Comparison of ENCODE assay signal across 14 mouse cellular contexts in genomic region chr19:24671571-24671970, GRCm38 (mm10). TPM values are rescaled to one million over a fixed set of nuclear protein-coding genes. Genes with fewer than 3 reads are reported as not detected.
DNase-seq lines count a peak whose midpoint lies in the region; ATAC-seq and TF ChIP-seq lines count a peak whose summit lies in the region.
"Had no signal": no experiment of that assay in that cellular context is flagged by ENCODE, and none has a peak within 500 bp of the region (broad histone marks: within the 10 kb centered on the region; RNA-seq: fewer than 3 reads in every experiment).

No protein-coding gene starts in this region.

- in situ Hi-C loops in CH12.LX (cut with MboI; ENCODE audit: low pct_ligation_motif_present, low pct_unique_long_range_greater_than_20kb, low sequenced_read_pairs): no loop called here

- dilution Hi-C loops in CH12.LX (cut with MboI; ENCODE audit: extremely low pct_ligation_motif_present, extremely low pct_unique_long_range_greater_than_20kb, low sequenced_read_pairs): no loop called here

- no peak for TF ChIP-seq EP300 in CH12.LX (IDR thresholded peaks at IDR 0.05; ENCODE audit: low read length)

- H3K27me3 ChIP-seq in heart, embryonic 16.5 days (ENCODE audit: control insufficient read depth, insufficient read depth, low read length): no peaks in the 10 kb centered on the region
- no peaks in the 10 kb centered on the region for H3K27me3 ChIP-seq in CH12.LX (replicated peaks)
- no peaks in the 10 kb centered on the region for H3K27me3 ChIP-seq in lung, embryonic 15.5 days
- H3K27me3 ChIP-seq in thymus, adult 2 months (ENCODE audit: control insufficient read depth, insufficient read depth, low read length): no peaks in the 10 kb centered on the region
- H3K27me3 ChIP-seq: neural tube, embryonic 12.5 days had no signal

- WGBS in heart, embryonic 16.5 days: 48% methylated on average over 3 of the region's 3 CpGs
- 36% methylated on average over 3 of the region's 3 CpGs for WGBS in lung, embryonic 15.5 days
- 27% methylated on average over 3 of the region's 3 CpGs for WGBS in thymus, adult 2 months

- no peak for TF ChIP-seq CTCF in CH12.LX (conservative IDR thresholded peaks at IDR 0.05 in 1 of 2, IDR thresholded peaks at IDR 0.05 in 1 of 2; ENCODE audit: low read depth in 2 of 2, low read length in 2 of 2)
- no peak for TF ChIP-seq CTCF in thymus, adult 2 months (IDR thresholded peaks at IDR 0.05; ENCODE audit: borderline replicate concordance, control insufficient read depth, extremely low read depth, insufficient read depth, low read length, poor library complexity)

- no peak for ATAC-seq in heart, embryonic 16.5 days (replicated peaks; ENCODE audit: extremely low read depth, insufficient read depth, low FRiP score)
- no peak for ATAC-seq in lung, embryonic 15.5 days (ENCODE audit: borderline replicate concordance, extremely low read depth, low FRiP score, low TSS enrichment)

- H3K4me3 ChIP-seq in heart, embryonic 16.5 days (ENCODE audit: low read length): no peak overlapping the region
- H3K4me3 ChIP-seq in CH12.LX (replicated peaks in 1 of 3; ENCODE audit: low read depth in 2 of 3, low read length in 2 of 3, poor library complexity in 1 of 3): no peak overlapping the region
- H3K4me3 ChIP-seq in lung, embryonic 15.5 days: no peak overlapping the region
- no peak overlapping the region for H3K4me3 ChIP-seq in thymus, adult 2 months (ENCODE audit: control insufficient read depth, insufficient read depth, low read length)
- H3K4me3 ChIP-seq: neural tube, embryonic 12.5 days had no signal

- H3K36me3 ChIP-seq in heart, embryonic 16.5 days (ENCODE audit: control insufficient read depth, insufficient read depth): no peaks in the 10 kb centered on the region
- no peaks in the 10 kb centered on the region for H3K36me3 ChIP-seq in CH12.LX (replicated peaks in 1 of 2; ENCODE audit: control insufficient read depth in 1 of 2, insufficient read depth in 1 of 2, low read length in 1 of 2)
- H3K36me3 ChIP-seq in lung, embryonic 15.5 days: no peaks in the 10 kb centered on the region
- H3K36me3 ChIP-seq in thymus, adult 2 months (ENCODE audit: control insufficient read depth, insufficient read depth, low read length): no peaks in the 10 kb centered on the region
- H3K36me3 ChIP-seq: neural tube, embryonic 12.5 days had no signal

- no peak overlapping the region for H3K4me2 ChIP-seq in heart, embryonic 16.5 days (ENCODE audit: low read depth, low read length)
- H3K4me2 ChIP-seq in CH12.LX (ENCODE audit: insufficient read depth, low read depth, poor library complexity, severe bottlenecking): no peak overlapping the region
- no peak overlapping the region for H3K4me2 ChIP-seq in lung, embryonic 15.5 days
- H3K4me2 ChIP-seq: neural tube, embryonic 12.5 days had no signal

- peak overlapping the region; percentile 2; the same call in 1 of the 2 replicates for H3K27ac ChIP-seq in heart, embryonic 16.5 days (ENCODE audit: low read length)
- H3K27ac ChIP-seq in CH12.LX (ENCODE audit: insufficient read depth, low read depth): no peak overlapping the region
- H3K27ac ChIP-seq in lung, embryonic 15.5 days: peak overlapping the region; percentile 69
- H3K27ac ChIP-seq in thymus, adult 2 months (ENCODE audit: control insufficient read depth, insufficient read depth, low read length): no peak overlapping the region
- H3K27ac ChIP-seq: macrophage; neural tube, embryonic 12.5 days had no signal

- no peak for TF ChIP-seq POLR2A in CH12.LX (IDR thresholded peaks at IDR 0.05; ENCODE audit: low read depth, low read length)
- no peak for TF ChIP-seq POLR2A in thymus, adult 2 months (IDR thresholded peaks at IDR 0.05; ENCODE audit: control insufficient read depth, extremely low read depth, insufficient read depth, low read length, poor library complexity)

- H3K9ac ChIP-seq in heart, embryonic 16.5 days (ENCODE audit: low read length): no peak overlapping the region
- H3K9ac ChIP-seq in CH12.LX (ENCODE audit: insufficient read depth, low read depth): no peak overlapping the region
- no peak overlapping the region for H3K9ac ChIP-seq in lung, embryonic 15.5 days
- H3K9ac ChIP-seq: neural tube, embryonic 12.5 days had no signal

- no peak for DNase-seq in heart, postnatal 4 days
- peak; percentile 38 for DNase-seq in CH12.LX (ENCODE audit: extremely low read depth)
- peak; percentile 3 for DNase-seq in induced T-regulatory cell, adult 2 months (ENCODE audit: low read depth)
- DNase-seq in right cerebral cortex, postnatal 25 days: no peak
- DNase-seq in thymus, adult 2 months: no peak
- no peak for DNase-seq in frontal cortex, postnatal 36 days (ENCODE audit: low spot score in 2 of 2)
- DNase-seq: adrenal gland, adult 8-10 months; cerebellum, postnatal 14 days; heart, adult 18-20 months; thymus, adult 18-20 months had no signal

- no peaks in the 10 kb centered on the region for H3K9me3 ChIP-seq in heart, embryonic 16.5 days (replicated peaks; ENCODE audit: control insufficient read depth, low read length)
- no peaks in the 10 kb centered on the region for H3K9me3 ChIP-seq in CH12.LX (replicated peaks; ENCODE audit: low read length)
- no peaks in the 10 kb centered on the region for H3K9me3 ChIP-seq in lung, embryonic 15.5 days
- H3K9me3 ChIP-seq: neural tube, embryonic 12.5 days had no signal

- no peaks in the 10 kb centered on the region for H3K79me2 ChIP-seq in CH12.LX (replicated peaks; ENCODE audit: control insufficient read depth, extremely low read depth, insufficient read depth, poor library complexity, severe bottlenecking)

- peaks cover 14% of the 10 kb centered on the region for H3K4me1 ChIP-seq in heart, embryonic 16.5 days (ENCODE audit: control insufficient read depth, insufficient read depth, low read length)
- H3K4me1 ChIP-seq in CH12.LX (ENCODE audit: control insufficient read depth in 1 of 2, insufficient read depth in 2 of 2): peaks cover 0 to 14% of the 10 kb centered on the region in 2 experiments; a peak in 2 of 4 replicates
- H3K4me1 ChIP-seq in lung, embryonic 15.5 days: peaks cover 8% of the 10 kb centered on the region
- H3K4me1 ChIP-seq in thymus, adult 2 months (replicated peaks; ENCODE audit: control insufficient read depth, insufficient read depth, low read length): peaks cover 3% of the 10 kb centered on the region
- H3K4me1 ChIP-seq: neural tube, embryonic 12.5 days had no signal

- TF ChIP-seq RAD21 in CH12.LX (IDR thresholded peaks at IDR 0.05; ENCODE audit: low read depth, low read length): no peak

TF ChIP-seq in CH12.LX, 34 proteins besides CTCF, POLR2A, EP300 and RAD21:
- no peak for TF ChIP-seq HCFC1 (IDR thresholded peaks at IDR 0.05; ENCODE audit: low read depth, low read length)
- no peak for TF ChIP-seq NELFE (IDR thresholded peaks at IDR 0.05; ENCODE audit: low read depth, low read length)
- no peak for TF ChIP-seq MYC (IDR thresholded peaks at IDR 0.05; ENCODE audit: low read depth, low read length)
- no peak for TF ChIP-seq USF1 (IDR thresholded peaks at IDR 0.05; ENCODE audit: low read depth, low read length)
- no peak for TF ChIP-seq GABPA (IDR thresholded peaks at IDR 0.05; ENCODE audit: insufficient replicate concordance, low read depth, low read length)

RNA-seq across cellular contexts. Expression of gene Tmem252, which starts 2.2 kb away (rescaled TPM):
- polyA plus RNA-seq in heart, embryonic 16.5 days (2015; fragmentation: Nextera tagmentation; extraction: Ambion mirVana): 3.9 TPM in 2 replicates
- under 1 TPM; 0.14 to 0.20 TPM for total RNA-seq in heart, postnatal 4 days (2021)
- not detected in 2 replicates for total RNA-seq in CH12.LX (2012; rRNA removed)
- not detected in 2 replicates for total RNA-seq in CH12.LX (2014; rRNA removed)
- polyA plus RNA-seq in CH12.LX (2012; ENCODE audit: insufficient read length, low read depth): not detected in 2 replicates
- 3.0 and 3.3 TPM in 2 replicates for polyA plus RNA-seq in lung, embryonic 15.5 days (2015; fragmentation: Nextera tagmentation; extraction: Ambion mirVana)
- polyA plus RNA-seq in thymus, adult 2 months (2012; rRNA removed): 0.08 and 0.31 TPM in 2 replicates
- polyA plus RNA-seq: macrophage had no signal

Comparison
In these comparisons a context has a peak if more than half of its experiments do, and no peak if none do; other contexts are left out.
1. H3K27ac ChIP-seq: peak in heart, embryonic 16.5 days (single experiment) and lung, embryonic 15.5 days (single experiment); none in CH12.LX (single experiment) and thymus, adult 2 months (single experiment).
2. DNase-seq: peak in CH12.LX (single experiment) and induced T-regulatory cell, adult 2 months (single experiment); none in heart, postnatal 4 days (single experiment), right cerebral cortex, postnatal 25 days (single experiment), thymus, adult 2 months (single experiment) and frontal cortex, postnatal 36 days (0 of 2).